Mouse (Mus musculus) kidney, adult 2 months (tissue): Measurements from ENCODE around the gene Gm17019.
"Not testable (repeated sequence)": the region's sequence is repeated elsewhere in the genome, so short reads cannot be mapped to it uniquely, and the experiment has no call there.

Experiments
- CTCF ChIP-seq: fragments of 200-500 bp; conservative IDR thresholded peaks from 2 replicates; pipeline ENCODE4 v1.5.1; 2011; ENCODE audit warnings: low read depth, mild to moderate bottlenecking, control low read depth, low read length, moderate library complexity, mixed read lengths; ENCODE audit not compliant: insufficient read depth, insufficient read length
- POLR2A ChIP-seq: fragments of 200-500 bp; IDR thresholded peaks from one replicate; pipeline ENCODE4 v1.6.1; 2011; ENCODE audit warnings: low read depth, low read length, control low read depth

- not testable (repeated sequence) for TF ChIP-seq CTCF, POLR2A
Observed at GRCm38 (mm10) chr5:14986649-14987387, 46.0 kb downstream of the Gm17019 start.
